Mouse (Mus musculus) limb, embryonic 14.5 days (tissue): ENCODE data around the gene Snap25. TPM values are rescaled to one million over a fixed set of nuclear protein-coding genes. Genes with fewer than 3 reads are reported as not detected.

Experiments used
- ATAC-seq: fragments of 200-750 bp; cut with Nextera tagmentation; 2 replicates; pipeline ENCODE4 v1.8.0; 2017; ENCODE audit warnings: low read depth, moderate number of reproducible peaks, moderate TSS enrichment; ENCODE audit not compliant: low FRiP score
- DNase-seq: peaks from one replicate; pipeline ENCODE4 v3.0.0-alpha.2; 2015; ENCODE audit warnings: low spot score
- H3K27ac ChIP-seq: fragments of 300-500 bp; sonication (generic); replicated peaks from 2 replicates; pipeline ENCODE4 v1.5.1; 2014; ENCODE audit warnings: low read depth, mild to moderate bottlenecking, low read length, moderate library complexity, mixed read lengths
- H3K27me3 ChIP-seq: fragments of 300-500 bp; sonication (generic); 2 replicates; pipeline ENCODE4 v1.6.1; 2014; ENCODE audit warnings: low read length, mixed read lengths; ENCODE audit not compliant: control insufficient read depth, insufficient read depth
- H3K36me3 ChIP-seq: fragments of 300-500 bp; sonication (generic); 2 replicates; pipeline ENCODE4 v1.6.1; 2014; ENCODE audit warnings: mild to moderate bottlenecking, low read length, moderate library complexity, mixed read lengths; ENCODE audit not compliant: control insufficient read depth, insufficient read depth
- H3K4me1 ChIP-seq: fragments of 300-500 bp; sonication (generic); 2 replicates; pipeline ENCODE4 v1.6.1; 2014; ENCODE audit warnings: antibody characterized with exemption, low read length, mixed read lengths; ENCODE audit not compliant: control insufficient read depth, insufficient read depth
- H3K4me2 ChIP-seq: fragments of 300-500 bp; sonication (generic); replicated peaks from 2 replicates; pipeline ENCODE4 v1.6.1; 2014; ENCODE audit warnings: low read depth, mild to moderate bottlenecking, low read length, moderate library complexity; ENCODE audit not compliant: severe bottlenecking
- H3K4me3 ChIP-seq: fragments of 300-500 bp; sonication (generic); replicated peaks from 2 replicates; pipeline ENCODE4 v1.5.1; 2014; ENCODE audit warnings: low read length
- H3K9ac ChIP-seq: fragments of 300-500 bp; sonication (generic); 2 replicates; pipeline ENCODE4 v1.6.1; 2014; ENCODE audit warnings: mild to moderate bottlenecking, low read depth, low read length, moderate library complexity; ENCODE audit not compliant: severe bottlenecking
- H3K9me3 ChIP-seq: fragments of 300-500 bp; sonication (generic); 2 replicates; pipeline ENCODE4 v1.6.1; 2016; ENCODE audit warnings: low read length; ENCODE audit not compliant: control insufficient read depth
- POLR2A ChIP-seq: fragments of 200-500 bp; IDR thresholded peaks from 2 replicates; pipeline ENCODE4 v1.8.0; 2012; ENCODE audit warnings: inconsistent platforms, mild to moderate bottlenecking, moderate library complexity, borderline replicate concordance; ENCODE audit not compliant: insufficient read depth, insufficient read length; ENCODE audit errors: extremely low read depth
- WGBS: fragments of 180-500 bp; shearing (Covaris S2); extraction: QIAGEN DNeasy Blood & Tissue Kit; methylation state at CpG from one replicate; pipeline ENCODE4 v1.1.7; 2014; 5-methylcytosine and 5-hydroxymethylcytosine counted together
- polyA plus RNA-seq, 2 experiments: library from polyadenylated mRNA; depleted of rRNA in 1 of 2; stranded (reverse) in 1 of 2; unstranded in 1 of 2; fragments of >200 nt; fragmentation: Nextera tagmentation in 1 of 2; extraction: Ambion mirVana in 1 of 2; gene quantifications; 2 replicates each; pipeline versions ENCODE4 v1.2.1 to v1.2.3; 2012 to 2014

Snap25 gene
- polyA plus RNA-seq, 2 experiments: 0.22 to 1.9 TPM

DNA sequence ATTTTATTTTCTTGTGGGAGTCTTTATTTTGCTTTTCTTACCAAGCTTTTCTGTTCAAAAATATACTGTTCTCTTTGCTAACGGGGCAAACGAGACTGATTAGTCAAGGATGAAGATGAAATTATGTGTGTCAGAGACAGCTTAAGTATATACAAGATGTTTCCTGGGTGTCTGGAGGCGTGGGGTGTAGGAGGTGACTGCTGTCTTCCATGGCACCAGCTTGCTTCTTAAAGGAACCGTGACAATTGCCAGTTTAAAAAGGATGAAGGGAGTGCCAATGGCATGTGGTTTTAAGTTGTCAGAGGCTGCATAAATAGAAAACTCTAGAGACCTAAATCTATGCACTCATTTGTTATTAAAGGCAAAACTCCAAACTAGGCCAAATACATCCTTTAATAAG is 75.1 kb downstream of the Snap25 start:
- no peak overlapping the region for H3K4me2 ChIP-seq
- H3K27me3 ChIP-seq: no peaks in the 10 kb centered on the region
- ATAC-seq (no peak), DNase-seq (no peak)
- WGBS: 64% methylated on average over 4 of the region's 4 CpGs
- H3K36me3 ChIP-seq: no peaks in the 10 kb centered on the region
- TF ChIP-seq POLR2A: no peak
- no peak overlapping the region for H3K27ac ChIP-seq
- no peaks in the 10 kb centered on the region for H3K4me1 ChIP-seq
- no peaks in the 10 kb centered on the region for H3K9me3 ChIP-seq
- no peak overlapping the region for H3K4me3 ChIP-seq
- H3K9ac ChIP-seq: no peak overlapping the region

DNA sequence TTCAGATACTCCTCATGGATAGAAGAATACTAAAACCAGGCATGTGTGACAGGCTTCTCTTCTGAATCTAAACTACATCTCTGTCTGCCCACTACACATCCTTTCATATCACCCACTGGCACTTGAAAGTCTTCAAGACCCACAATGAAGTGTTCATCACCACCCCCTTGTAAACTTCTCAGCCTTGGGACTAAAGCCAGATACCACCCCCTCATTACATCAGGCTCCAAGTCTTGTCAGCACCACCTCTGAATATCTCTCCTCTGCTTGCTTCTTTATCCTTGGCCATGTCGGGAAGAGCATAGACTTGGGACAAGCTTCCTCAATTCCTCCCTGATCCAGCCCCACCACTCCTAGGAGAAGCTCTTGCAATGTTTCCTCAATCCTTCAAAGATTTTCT is 83.3 kb downstream of the Snap25 start:
- ATAC-seq (no peak), DNase-seq (no peak)
- H3K9me3 ChIP-seq: no peaks in the 10 kb centered on the region
- H3K4me3 ChIP-seq: no peak overlapping the region
- no peak for TF ChIP-seq POLR2A
- no peak overlapping the region for H3K27ac ChIP-seq
- no peaks in the 10 kb centered on the region for H3K4me1 ChIP-seq
- H3K9ac ChIP-seq: no peak overlapping the region
- H3K27me3 ChIP-seq: no peaks in the 10 kb centered on the region
- H3K36me3 ChIP-seq: no peaks in the 10 kb centered on the region
- no peak overlapping the region for H3K4me2 ChIP-seq
- 86% methylated on average over 1 of the region's 1 CpGs for WGBS

DNA sequence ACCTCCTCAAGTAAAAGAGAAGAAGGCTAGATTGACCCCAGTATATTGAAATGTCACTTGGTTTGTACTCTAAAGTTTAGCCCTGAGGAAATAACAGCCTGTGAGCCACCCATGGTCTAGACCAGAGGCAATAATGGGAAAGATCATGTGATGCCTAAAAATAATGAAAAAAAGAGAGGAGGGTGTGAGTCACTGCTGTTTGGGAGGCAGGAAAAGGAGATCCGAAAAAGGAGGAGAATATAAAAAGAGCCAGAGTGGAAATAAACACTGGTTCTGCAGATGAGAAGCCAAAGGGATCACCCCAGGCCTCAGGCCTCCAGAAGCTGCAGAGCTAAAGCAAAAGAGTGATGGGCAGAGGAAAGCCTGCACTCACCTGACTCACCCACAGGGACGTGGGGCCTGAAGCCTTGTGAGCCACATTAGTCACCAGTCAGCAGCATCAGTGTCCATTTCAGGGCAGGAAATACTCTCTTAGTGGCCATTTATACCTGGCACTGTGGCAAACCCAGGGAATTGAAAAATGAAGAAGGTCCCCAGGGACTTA is 85.7 kb downstream of the Snap25 start:
- DNase-seq: no peak
- no peak overlapping the region for H3K9ac ChIP-seq
- H3K4me2 ChIP-seq: no peak overlapping the region
- no peaks in the 10 kb centered on the region for H3K9me3 ChIP-seq
- H3K4me1 ChIP-seq: no peaks in the 10 kb centered on the region
- H3K4me3 ChIP-seq: no peak overlapping the region
- H3K36me3 ChIP-seq: no peaks in the 10 kb centered on the region
- H3K27me3 ChIP-seq: no peaks in the 10 kb centered on the region
- H3K27ac ChIP-seq: no peak overlapping the region
- TF ChIP-seq POLR2A: no peak
- ATAC-seq: no peak
- WGBS: 63% methylated on average over 2 of the region's 2 CpGs

DNA sequence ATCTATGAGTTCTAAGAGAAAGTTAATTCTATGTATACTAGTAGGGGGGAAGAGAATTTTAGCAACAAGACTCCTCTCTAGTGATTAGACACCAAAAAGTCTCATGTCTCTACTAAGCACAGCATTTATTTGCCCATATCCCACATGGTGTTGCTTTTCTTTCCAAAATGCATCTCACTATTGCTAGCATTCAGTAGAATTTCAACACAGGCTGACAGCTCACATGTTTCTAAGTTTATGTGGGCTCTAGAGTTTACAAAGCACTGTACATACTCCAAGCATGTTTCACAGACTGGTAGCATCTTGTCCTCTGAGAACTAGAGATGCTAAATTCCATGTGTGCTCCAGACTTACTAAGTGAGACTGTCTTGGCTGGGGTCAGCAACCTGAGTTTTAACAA is 87.8 kb downstream of the Snap25 start:
- no peaks in the 10 kb centered on the region for H3K36me3 ChIP-seq
- no peak for DNase-seq
- no peak overlapping the region for H3K4me3 ChIP-seq
- no peak for TF ChIP-seq POLR2A
- H3K9ac ChIP-seq: no peak overlapping the region
- no peaks in the 10 kb centered on the region for H3K27me3 ChIP-seq
- no peak overlapping the region for H3K4me2 ChIP-seq
- H3K27ac ChIP-seq: no peak overlapping the region
- no peaks in the 10 kb centered on the region for H3K4me1 ChIP-seq
- ATAC-seq: no peak
- H3K9me3 ChIP-seq: no peaks in the 10 kb centered on the region

DNA sequence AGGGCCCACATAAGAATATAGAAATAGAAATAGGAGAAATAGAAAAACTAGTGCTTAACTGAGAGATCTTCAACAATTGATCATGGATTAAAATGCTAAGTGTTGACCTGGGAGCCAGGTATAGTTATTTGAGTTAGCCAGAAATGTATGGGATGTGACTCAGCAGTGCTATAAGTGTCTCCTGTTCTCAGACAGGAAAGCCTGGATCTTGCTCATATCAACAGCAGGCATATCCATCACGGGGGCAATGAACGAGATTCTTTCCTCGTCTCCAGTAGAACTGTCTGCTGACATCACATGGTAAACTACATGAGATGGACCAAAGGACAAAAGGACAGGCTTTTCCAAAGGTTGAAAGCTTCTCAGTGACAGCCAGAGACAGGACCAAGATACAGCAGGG is 88.8 kb downstream of the Snap25 start:
- no peaks in the 10 kb centered on the region for H3K4me1 ChIP-seq
- H3K4me3 ChIP-seq: no peak overlapping the region
- WGBS: 76% methylated on average over 3 of the region's 3 CpGs
- no peak overlapping the region for H3K9ac ChIP-seq
- no peak for DNase-seq
- H3K4me2 ChIP-seq: no peak overlapping the region
- ATAC-seq: no peak
- H3K27me3 ChIP-seq: no peaks in the 10 kb centered on the region
- no peaks in the 10 kb centered on the region for H3K9me3 ChIP-seq
- H3K36me3 ChIP-seq: no peaks in the 10 kb centered on the region
- H3K27ac ChIP-seq: no peak overlapping the region
- no peak for TF ChIP-seq POLR2A

DNA sequence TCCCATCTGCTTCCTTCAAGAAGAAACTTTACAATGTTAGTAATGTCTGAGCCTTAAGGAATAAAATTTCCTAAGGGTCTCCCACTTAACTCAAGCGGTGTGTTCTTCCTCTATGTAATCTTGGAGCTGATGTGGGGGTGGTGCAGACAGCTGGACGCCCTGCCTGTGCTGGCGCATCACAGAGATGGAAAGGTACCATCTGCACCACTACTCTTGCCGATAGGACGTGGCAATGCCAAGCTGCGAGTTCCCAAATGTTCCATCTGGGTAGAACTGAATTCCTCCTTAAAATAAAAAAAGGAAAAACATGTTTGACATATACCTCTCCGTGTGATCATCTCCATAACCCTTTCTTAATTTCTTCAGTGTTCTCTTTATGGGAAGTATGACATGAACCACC is 89.9 kb downstream of the Snap25 start:
- TF ChIP-seq POLR2A: no peak
- H3K4me2 ChIP-seq: no peak overlapping the region
- DNase-seq (no peak), ATAC-seq (no peak)
- H3K9me3 ChIP-seq: no peaks in the 10 kb centered on the region
- no peaks in the 10 kb centered on the region for H3K27me3 ChIP-seq
- 0 out of 2 replicates have a peak, but pooled peaks cover 4% of the 10 kb centered on the region for H3K4me1 ChIP-seq
- 84% methylated on average over 7 of the region's 7 CpGs for WGBS
- no peak overlapping the region for H3K27ac ChIP-seq
- H3K9ac ChIP-seq: no peak overlapping the region
- H3K4me3 ChIP-seq: no peak overlapping the region
- no peaks in the 10 kb centered on the region for H3K36me3 ChIP-seq
